ENCODE assay signal across 24 mouse cellular contexts in the genomic region with DNA sequence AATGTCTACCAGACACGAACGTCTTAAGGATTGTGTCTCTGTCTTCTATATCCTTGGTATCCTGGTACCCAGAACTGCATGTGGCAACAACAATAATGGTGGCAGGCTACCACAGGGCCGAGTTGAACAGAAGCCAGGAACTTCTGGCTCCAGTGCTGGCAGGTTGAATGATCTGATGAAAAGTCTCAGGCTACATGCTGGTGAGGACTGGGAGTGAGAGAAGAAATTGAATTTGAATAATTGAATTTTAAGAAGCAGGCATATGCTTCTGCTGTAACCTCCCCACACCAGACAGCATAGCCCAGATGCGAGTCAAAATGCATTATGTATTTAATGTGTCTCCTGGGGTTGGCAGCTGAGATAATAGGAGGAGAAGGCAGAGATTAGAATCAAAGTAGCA.
DNase-seq lines count a peak whose midpoint lies in the region; ATAC-seq lines count a peak whose summit lies in the region.
"Had no signal": no experiment of that assay in that cellular context is flagged by ENCODE, and none has a peak within 500 bp of the region (broad histone marks: within the 10 kb centered on the region; RNA-seq: fewer than 3 reads in every experiment).

No protein-coding gene starts in this region.

- peaks cover 18% of the 10 kb centered on the region for H3K4me1 ChIP-seq in hindbrain, embryonic 15.5 days (replicated peaks)
- H3K4me1 ChIP-seq in hindbrain, embryonic 14.5 days (replicated peaks; ENCODE audit: control insufficient read depth, insufficient read depth, low read length) = peaks cover 14% of the 10 kb centered on the region; the same call in 1 of the 2 replicates
- H3K4me1 ChIP-seq in neural tube, embryonic 13.5 days (replicated peaks) = peaks cover 18% of the 10 kb centered on the region
- H3K4me1 ChIP-seq: limb, embryonic 12.5 days; neural tube, embryonic 12.5 days had no signal

- H3K4me3 ChIP-seq in hindbrain, embryonic 15.5 days = no peak overlapping the region
- no peak overlapping the region for H3K4me3 ChIP-seq in hindbrain, embryonic 14.5 days (replicated peaks; ENCODE audit: low read length)
- no peak overlapping the region for H3K4me3 ChIP-seq in neural tube, embryonic 13.5 days
- H3K4me3 ChIP-seq: embryonic facial prominence, embryonic 13.5 days; heart, embryonic 10.5 days; layer of hippocampus, adult 2 months; limb, embryonic 12.5 days; midbrain, embryonic 12.5 days; neural tube, embryonic 12.5 days had no signal

- H3K27me3 ChIP-seq in hindbrain, embryonic 15.5 days = no peaks in the 10 kb centered on the region
- no peaks in the 10 kb centered on the region for H3K27me3 ChIP-seq in hindbrain, embryonic 14.5 days (ENCODE audit: control insufficient read depth, insufficient read depth, low read length)
- H3K27me3 ChIP-seq in neural tube, embryonic 13.5 days = no peaks in the 10 kb centered on the region
- H3K27me3 ChIP-seq: limb, embryonic 12.5 days; neural tube, embryonic 12.5 days had no signal

- WGBS in hindbrain, embryonic 15.5 days = 27% methylated on average over 4 of the region's 4 CpGs
- WGBS in hindbrain, embryonic 14.5 days = 33% methylated on average over 4 of the region's 4 CpGs
- WGBS in neural tube, embryonic 13.5 days = 37% methylated on average over 4 of the region's 4 CpGs

- H3K27ac ChIP-seq in hindbrain, embryonic 15.5 days (replicated peaks) = no peak overlapping the region
- no peak overlapping the region; the same call in 1 of the 2 replicates for H3K27ac ChIP-seq in hindbrain, embryonic 14.5 days
- H3K27ac ChIP-seq in neural tube, embryonic 13.5 days (replicated peaks) = peak overlapping the region; percentile 59
- H3K27ac ChIP-seq: embryonic facial prominence, embryonic 13.5 days; heart, embryonic 10.5 days; layer of hippocampus, adult 2 months; limb, embryonic 12.5 days; midbrain, embryonic 12.5 days; neural tube, embryonic 12.5 days had no signal

- 0 out of 2 replicates have a peak, but pooled peaks have one; percentile 59 for ATAC-seq in hindbrain, embryonic 15.5 days (ENCODE audit: low FRiP score, low read depth)
- no peak for ATAC-seq in hindbrain, embryonic 14.5 days (ENCODE audit: low FRiP score)
- peak; percentile 40; the same call in 1 of the 2 replicates for ATAC-seq in neural tube, embryonic 13.5 days (ENCODE audit: low read depth)
- ATAC-seq: CD4-positive, CD25-positive, alpha-beta regulatory T cell, adult 4 months; intestine, postnatal 0 days; liver, postnatal 0 days had no signal

- H3K9ac ChIP-seq in hindbrain, embryonic 15.5 days = no peak overlapping the region
- H3K9ac ChIP-seq in hindbrain, embryonic 14.5 days = no peak overlapping the region
- no peak overlapping the region for H3K9ac ChIP-seq in neural tube, embryonic 13.5 days
- H3K9ac ChIP-seq: embryonic facial prominence, embryonic 13.5 days; limb, embryonic 12.5 days; liver, postnatal 0 days; midbrain, embryonic 12.5 days; neural tube, embryonic 12.5 days had no signal

- no peaks in the 10 kb centered on the region for H3K36me3 ChIP-seq in hindbrain, embryonic 15.5 days
- H3K36me3 ChIP-seq in hindbrain, embryonic 14.5 days (replicated peaks; ENCODE audit: control insufficient read depth, insufficient read depth) = no peaks in the 10 kb centered on the region
- no peaks in the 10 kb centered on the region for H3K36me3 ChIP-seq in neural tube, embryonic 13.5 days
- H3K36me3 ChIP-seq: embryonic facial prominence, embryonic 13.5 days; heart, embryonic 10.5 days; limb, embryonic 12.5 days; midbrain, embryonic 12.5 days; neural tube, embryonic 12.5 days had no signal

- DNase-seq in embryo, embryonic 10.5 days (ENCODE audit: low spot score) = peak; percentile 19
- DNase-seq in embryo, embryonic 11 days = no peak
- no peak for DNase-seq in hindbrain, embryonic 14.5 days (ENCODE audit: low spot score)
- no peak for DNase-seq in neural tube, embryonic 10.5 days (ENCODE audit: extremely low spot score, low spot score)
- DNase-seq in lung, adult 18-20 months = no peak
- DNase-seq: adrenal gland, adult 2 months; cerebellum, adult 18-20 months; gastrocnemius, postnatal 10 days; kidney, postnatal 25 days; liver, postnatal 0 days; lung, postnatal 10 days; right cerebral cortex, postnatal 4 days; thymus, postnatal 14 days had no signal

- no peaks in the 10 kb centered on the region for H3K9me3 ChIP-seq in hindbrain, embryonic 15.5 days
- 0 out of 2 replicates have a peak, but pooled peaks cover 2% of the 10 kb centered on the region for H3K9me3 ChIP-seq in hindbrain, embryonic 14.5 days (ENCODE audit: control insufficient read depth, low read length)
- H3K9me3 ChIP-seq in neural tube, embryonic 13.5 days = no peaks in the 10 kb centered on the region
- H3K9me3 ChIP-seq: embryonic facial prominence, embryonic 13.5 days; heart, embryonic 10.5 days; limb, embryonic 12.5 days; midbrain, embryonic 12.5 days; neural tube, embryonic 12.5 days had no signal

- H3K4me2 ChIP-seq in hindbrain, embryonic 15.5 days = no peak overlapping the region
- no peak overlapping the region for H3K4me2 ChIP-seq in hindbrain, embryonic 14.5 days (replicated peaks)
- H3K4me2 ChIP-seq in neural tube, embryonic 13.5 days = no peak overlapping the region
- H3K4me2 ChIP-seq: embryonic facial prominence, embryonic 13.5 days; limb, embryonic 12.5 days; liver, embryonic 11.5 days; midbrain, embryonic 12.5 days; neural tube, embryonic 12.5 days had no signal
